Mouse (Mus musculus) lung, postnatal 10 days (tissue): ENCODE measurements around the gene Ms4a18.

ENCODE experiments used
- DNase-seq: peaks from one replicate; pipeline ENCODE4 v3.0.0; 2021

The Ms4a18 gene

DNA sequence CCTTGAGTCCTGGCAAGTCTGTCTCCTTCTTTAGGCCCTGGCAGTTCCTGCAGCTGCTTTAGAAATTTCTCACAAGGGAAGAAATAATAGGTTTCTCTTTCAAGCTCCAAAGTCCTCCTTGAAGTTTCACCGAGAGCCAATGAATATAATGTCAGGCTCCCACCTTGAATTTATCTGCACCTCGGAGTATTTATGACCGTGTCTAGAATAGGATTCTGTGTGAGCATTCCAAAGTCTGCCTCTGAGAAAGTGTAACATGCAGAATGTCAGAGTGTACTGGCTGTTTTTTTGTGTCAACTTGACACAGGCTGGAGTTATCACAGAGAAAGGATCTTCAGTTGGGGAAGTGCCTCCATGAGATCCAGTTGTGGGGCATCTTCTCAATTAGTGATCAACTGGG, at the start of gene Ms4a18:
Ms4a18 (minus strand) TSS at position 141 of the 400 bp plus-strand sequence.
- DNase-seq, result no peak

DNA sequence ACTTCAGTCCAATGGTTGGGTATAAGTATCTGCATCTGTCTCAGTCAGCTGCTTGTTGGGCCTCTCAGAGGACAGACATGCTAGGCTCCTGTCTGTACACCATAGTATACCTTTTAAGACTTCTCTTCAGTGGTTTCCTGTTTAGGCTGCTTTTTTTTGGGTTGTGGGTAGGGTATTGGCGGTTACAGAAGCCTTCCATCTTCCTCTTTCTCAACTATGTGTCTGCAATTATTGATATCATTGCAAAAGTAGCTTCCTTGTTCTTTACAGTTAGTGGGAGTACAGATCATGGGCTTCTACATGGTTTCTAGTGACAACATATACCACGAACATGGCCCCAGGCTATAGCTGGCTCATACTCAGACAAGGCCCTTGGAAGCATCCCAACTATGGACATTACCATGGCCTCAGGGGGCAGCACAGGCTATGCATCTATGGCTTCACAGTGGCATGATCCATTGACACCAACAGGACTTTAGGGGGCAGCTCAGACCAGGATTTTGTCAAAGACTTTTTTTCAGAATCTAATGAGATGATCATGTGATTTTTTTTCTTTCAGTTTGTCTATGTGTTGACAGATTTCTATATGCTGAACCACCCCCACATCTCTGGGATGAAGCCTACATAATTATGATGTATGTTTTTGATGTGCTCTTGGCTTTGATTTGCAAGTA, 47.5 kb upstream of the Ms4a18 start:
- no peak for DNase-seq

DNA sequence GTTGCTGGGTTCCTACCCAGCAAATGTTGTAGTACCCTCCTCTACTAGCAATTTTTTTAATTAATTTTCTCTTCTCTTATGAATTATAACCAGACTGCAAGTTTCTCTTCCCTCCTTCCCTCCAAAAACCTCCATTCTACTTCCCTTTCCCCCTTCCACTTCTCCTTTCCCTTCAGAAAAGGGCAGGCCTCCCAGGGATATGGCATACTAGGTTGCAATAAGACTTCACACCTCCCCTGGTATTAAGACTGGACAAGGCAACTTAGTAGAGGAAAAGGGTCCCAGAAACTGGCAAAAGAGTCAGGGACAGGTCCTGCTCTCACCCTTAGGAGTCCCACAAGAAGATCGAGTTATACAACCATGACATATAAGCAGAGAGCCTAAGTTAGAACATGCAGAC, 43.1 kb upstream of the Ms4a18 start:
- DNase-seq, result no peak

DNA sequence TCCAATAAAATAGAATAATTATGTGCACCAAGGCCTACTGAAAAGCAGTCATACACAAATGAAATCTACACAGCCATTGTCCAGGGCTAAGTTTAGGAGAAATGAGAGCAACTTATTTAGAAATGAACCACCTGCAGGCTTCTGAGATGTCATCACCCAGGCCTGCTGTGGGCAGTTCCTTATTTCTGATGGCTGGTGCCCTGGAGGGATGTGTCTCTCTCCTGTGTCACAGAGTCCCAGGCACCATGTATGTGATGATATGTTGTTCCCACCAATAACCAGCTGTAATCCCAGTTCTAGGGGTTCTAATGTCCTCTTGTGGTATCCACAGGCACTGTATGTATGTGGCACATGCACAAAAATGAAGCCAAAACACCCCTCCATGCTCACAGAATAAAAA, 42.1 kb upstream of the Ms4a18 start:
- DNase-seq, result no peak

DNA sequence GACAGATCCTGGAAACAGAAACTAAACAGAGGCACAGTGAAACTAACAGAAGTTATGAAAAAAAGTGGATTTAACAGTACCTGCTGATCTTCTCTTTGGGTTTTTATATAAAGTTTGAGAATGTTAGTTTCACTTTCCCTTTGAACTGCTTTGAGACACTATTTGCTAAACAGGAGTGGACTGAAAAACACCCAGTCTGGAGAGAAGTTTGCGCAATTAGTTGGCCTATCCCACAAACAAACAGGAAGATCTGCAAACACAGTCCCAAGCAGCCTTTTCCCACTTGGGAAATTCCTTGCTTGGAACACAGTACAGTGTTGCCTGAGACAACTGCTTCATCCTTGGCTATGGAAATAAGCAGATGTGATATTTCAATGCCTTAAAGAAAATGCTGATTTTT, 37.9 kb upstream of the Ms4a18 start:
- DNase-seq, result peak; percentile 25

DNA sequence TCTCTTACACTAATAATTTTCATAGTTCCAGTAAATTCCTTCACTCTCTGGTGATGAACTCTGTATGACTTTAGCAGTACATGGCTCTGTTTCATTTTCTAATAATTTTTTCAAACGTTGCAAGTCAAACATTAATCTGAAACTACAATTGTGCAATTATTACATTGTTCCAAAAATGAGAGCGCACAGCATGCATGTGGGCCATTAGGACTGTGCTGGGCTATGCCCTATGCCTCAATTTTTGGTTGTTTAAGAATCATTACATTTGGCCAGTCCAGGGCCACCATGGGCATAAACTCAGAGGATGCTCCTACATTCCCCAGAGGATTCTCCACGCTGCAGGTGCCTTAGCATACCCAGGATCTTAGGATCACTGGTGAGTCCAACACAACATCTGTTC, 35.4 kb upstream of the Ms4a18 start:
- DNase-seq, result no peak

DNA sequence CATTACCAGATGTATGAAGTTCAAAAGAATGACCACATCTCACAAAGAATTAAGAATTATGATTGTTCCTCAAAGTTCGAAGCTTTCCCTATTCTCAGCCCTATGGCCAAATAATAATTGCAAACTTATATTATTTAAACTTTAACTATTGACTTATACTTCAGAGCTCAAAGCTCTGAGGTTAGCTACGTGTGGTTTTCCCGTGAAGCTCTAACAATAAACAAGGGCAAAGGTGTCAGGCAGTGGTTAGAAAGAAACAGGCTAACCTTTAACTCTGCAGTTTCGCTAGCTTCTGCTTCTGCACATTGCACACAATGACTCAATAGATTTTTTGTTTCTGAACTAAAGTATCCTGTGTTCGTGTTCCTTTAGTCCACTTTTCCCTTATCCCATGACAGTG, 35.0 kb upstream of the Ms4a18 start:
- no peak for DNase-seq

DNA sequence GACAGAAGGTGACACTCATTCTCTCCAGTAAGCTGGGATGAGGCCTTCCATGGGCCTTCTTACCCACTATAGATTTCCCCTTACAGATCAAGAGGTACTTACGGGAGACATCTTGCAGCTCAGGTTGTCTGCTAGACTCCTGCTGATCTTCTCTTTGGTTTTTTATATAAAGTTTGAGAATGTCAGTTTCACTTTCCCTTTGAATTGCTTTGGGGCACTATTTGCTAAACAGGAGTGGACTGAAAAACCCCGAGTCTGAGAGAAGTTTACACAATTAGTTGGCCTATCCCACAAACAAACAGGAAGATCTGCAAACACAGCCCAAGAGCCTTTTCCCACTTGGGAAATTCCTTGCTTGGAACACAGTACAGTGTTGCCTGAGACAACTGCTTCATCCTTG, 32.5 kb upstream of the Ms4a18 start:
- no peak for DNase-seq

DNA sequence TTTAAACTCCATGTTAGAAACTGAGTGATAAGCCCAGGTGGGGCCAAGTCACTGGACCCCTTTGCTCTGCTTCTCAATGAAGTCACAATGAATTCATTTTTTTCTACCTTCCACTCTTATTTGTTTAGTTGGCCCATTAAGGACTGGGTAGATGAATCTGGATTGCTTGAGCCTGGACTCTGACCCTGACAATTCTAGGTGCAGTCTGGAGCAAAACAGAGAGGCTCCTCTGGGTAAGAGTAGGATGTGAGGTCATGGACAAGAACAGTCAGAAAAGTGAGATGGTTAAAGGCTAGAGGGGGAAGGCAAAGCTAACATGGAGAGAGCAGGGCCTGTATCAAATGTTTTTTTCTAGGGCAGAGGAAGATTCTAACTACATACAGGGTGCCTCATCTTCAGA, 31.6 kb upstream of the Ms4a18 start:
- no peak for DNase-seq

DNA sequence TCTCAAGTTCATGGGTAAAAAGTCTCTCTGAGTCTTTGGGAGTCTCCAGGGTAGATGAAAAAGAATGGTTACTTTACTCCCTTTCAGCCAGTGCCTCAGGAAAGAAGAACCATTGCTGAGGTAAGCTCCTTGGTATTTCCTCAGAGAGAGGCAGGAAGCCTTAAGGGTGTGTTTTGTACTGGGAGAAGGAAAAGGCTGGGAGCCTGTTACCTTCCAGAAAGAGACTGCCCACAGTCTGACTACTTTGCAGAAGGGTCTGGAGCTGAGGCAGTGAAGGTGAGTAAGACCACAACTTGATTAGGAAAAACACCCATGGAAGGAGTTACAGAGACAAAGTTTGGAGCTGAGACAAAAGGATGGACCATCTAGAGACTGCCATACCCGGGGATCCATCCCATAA, 30.7 kb upstream of the Ms4a18 start:
- no peak for DNase-seq

DNA sequence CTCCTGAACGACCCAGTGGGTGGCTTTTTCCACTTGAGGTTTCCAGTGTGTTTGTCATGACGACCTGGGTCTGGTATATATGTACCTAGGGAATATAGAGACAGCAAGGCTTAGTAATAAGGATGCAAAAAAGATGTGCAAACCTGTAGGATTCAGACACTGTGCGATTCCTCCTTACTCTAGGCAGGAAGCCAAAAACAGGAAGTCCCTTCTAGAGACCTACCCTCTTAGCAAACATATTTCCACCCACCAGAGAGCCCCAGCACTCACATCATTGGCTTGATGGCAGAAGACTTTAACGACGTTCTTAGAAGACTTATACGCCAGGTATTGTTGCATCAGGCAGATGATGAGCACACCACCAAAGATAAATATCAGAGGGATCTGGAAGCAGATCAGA, 30.2 kb upstream of the Ms4a18 start:
- no peak for DNase-seq

DNA sequence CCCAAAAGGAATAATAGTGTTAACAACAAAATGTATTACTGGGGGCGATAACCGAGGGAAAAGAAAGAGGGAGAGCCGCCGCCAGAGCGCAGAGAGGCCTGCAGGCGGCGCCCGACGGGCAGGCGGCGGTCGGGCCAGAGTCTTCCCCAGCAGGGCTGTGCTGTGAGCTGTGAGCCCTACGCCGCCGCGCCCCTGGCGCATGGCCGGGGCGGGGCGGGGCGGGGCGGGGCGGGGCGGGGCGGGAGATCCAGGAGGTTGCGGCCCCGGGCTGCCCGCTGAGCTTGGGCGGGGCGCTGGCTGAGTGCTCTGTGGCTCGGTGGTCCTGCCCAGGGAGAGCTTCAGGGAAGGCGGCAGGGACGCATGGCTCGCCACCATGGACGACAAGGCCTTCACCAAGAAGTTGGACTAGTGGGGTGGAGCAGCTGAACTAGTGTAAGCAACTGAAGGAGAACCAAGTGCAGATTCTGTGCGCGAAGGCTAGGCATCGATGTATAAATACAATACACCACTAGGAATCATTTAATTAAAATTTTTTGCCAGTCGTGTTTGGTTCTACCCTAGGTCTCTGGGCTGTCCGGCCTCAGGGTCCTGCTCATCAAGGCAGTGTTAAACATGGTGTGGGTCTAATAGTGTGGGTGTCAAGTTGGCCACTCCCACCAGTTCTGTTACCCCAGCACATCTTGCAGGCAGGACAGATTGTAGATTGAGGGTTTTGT, 27.3 kb upstream of the Ms4a18 start:
- DNase-seq, result peak; percentile 67

DNA sequence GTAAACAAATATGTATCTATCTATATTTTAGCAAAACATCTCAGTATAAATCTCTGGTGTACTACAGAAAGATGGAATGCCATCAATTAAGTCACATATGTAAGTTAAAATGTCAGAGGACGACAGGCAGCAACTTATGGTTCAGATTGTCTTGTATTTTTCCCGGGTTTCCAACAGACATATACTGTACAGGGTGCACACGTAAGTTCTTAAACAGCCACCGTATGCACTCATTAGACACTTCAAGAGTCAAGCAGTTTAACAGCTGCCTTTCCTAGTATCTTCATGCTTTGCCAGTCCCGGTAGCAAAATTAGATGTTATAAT, 26.8 kb upstream of the Ms4a18 start:
- DNase-seq, result no peak

DNA sequence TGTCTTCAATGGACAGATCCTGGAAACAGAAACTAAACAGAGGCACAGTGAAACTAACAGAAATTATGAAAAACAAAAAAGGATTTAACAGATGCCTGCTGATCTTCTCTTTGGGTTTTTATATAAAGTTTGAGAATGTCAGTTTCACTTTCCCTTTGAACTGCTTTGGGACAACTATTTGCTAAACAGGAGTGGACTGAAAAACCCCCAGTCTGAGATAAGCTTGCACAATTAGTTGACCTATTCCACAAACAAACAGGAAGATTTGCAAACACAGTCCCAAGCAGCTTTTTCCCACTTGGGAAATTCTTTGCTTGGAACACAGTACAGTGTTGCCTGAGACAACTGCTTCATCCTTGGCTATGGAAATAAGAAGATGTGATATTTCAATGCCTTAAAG, 19.7 kb upstream of the Ms4a18 start:
- DNase-seq, result no peak

DNA sequence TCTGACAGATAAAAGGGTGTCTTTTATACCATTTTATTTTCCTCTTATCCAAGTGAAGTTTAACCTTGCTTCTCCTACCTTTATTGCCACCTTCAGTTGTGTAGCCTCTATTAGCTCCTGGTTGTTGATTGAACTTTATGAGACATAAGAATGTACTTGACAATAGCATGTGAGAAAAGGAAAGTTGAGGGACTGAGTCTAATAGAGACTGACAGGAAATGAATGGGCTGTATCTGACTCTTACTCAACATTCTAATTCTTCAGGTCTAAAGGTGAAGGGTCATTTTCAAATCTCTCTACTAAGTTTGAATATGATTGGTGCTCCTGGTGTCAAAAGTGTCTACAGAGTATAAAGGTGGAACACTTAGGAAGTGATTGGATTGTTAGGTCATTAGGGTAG, 4.6 kb upstream of the Ms4a18 start:
- no peak for DNase-seq

DNA sequence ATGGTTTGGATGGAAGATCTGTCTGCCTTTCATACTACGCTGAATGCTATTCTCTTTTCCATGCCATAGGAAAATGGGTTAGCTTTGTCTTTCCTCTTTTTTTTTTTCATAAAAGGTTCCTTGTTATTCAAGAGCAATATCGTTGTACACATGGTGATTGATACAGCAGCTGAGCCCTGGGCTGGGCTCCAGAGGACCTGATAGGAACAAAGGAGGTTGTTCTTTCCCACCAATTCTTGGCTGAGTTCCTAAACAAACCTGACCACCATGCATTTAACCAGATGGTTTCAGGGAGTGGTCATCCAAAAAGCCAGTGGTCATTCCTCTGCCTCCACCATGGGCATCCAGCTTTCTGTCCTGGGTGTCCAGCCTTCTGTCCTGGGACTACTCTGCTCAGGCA, 580 bp downstream of the Ms4a18 start:
- no peak for DNase-seq

DNA sequence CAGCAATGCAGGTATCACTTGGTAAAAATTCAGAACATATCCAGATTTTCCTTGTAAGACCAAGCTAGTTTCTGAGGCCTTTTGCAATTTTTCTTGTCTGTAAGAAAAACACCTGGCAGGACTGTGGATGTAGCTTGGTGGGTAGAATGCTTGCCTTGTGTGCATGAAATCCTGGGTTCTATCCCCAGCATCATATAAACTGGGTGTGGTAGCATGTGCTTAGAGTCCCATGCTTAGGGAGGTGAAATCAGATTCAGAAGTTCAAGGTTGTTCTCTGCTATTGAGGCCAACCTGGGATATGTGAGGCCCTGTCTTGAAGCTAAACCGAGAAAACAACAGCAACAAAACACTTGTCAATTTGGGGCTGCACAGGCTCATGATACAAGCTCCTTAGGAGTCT, 1.8 kb downstream of the Ms4a18 start:
- DNase-seq, result no peak

DNA sequence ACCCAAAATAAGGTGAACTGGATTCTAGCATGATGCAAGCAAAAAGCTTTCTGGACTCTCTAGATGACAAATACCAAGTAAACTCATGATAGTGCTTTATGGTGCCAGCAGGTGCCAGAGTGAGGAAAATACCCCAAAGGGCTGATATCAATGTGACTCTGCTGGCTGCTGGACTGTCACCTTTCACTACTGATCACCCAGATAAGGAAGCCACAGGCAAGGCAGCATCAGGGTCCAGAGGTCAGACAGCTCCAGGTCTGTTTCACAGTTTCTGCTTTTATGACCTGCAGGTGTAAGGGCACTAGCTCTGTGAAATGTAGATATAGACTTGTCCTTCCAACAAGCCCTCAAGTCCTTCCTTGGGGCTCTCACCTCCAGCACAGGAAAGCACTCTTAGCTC, 2.4 kb downstream of the Ms4a18 start:
- DNase-seq, result no peak

DNA sequence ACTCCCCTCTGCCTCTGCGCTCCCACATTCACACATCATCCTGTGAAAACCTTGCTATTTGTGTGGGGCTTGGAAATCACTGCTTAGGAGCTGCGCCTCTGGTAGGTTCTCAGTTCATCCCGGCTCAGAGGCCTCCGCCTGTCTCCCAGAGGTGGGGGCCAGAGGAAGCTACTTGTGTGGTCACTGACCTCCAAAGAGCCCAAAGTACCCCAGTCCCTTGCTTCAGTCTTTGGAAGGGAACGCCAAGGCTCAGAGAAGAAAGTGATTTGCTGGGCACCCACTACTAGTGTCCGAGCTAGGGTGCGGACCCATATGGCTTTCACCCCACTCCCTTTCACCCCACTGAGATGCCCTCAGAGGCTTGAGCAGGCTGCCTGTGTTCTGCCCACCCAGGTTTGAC, 24.7 kb downstream of the Ms4a18 start, which contains the start of gene Ms4a15:
Ms4a15 (minus strand) TSS at position 101 of the 400 bp plus-strand sequence.
- no peak for DNase-seq

DNA sequence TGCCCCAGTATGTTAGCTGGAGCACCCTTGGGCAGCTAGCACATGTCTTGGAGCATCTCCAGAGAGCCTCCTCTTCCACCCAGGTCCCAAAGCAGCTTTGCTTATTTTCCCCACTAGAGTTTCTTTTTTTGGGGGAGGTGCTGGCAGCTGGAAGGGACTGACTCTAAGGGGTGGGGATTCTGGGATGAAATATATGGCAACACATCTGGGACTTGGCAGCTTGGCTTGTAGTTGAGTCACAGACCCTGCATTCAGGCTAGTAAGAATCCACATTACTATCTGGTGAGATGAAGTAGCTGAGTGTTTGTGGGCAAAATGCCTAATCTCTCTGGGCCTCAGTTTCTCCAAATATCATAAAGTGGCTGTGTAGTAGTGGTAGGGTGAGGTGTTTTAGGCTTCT, 25.9 kb downstream of the Ms4a18 start:
- no peak for DNase-seq

DNA sequence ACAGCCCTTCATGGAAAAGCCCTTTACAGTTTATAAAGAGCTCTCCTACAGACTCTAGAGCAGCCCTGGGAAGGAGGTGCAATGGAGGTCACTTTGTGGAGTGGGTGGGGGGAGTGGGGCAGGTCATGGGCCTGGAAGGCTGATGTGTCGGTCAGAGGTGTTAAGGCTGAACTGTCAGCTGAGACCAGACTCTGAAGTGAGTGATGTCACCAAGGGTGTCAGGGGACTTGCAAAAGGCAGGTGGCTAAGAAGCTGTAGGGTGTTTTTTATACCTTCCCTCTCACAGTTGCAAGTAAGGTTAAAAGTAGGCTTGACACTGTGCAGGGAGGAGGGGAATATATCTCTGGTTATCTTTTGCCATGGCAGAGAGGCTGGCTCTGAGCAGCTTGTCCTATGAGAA, 27.1 kb downstream of the Ms4a18 start:
- no peak for DNase-seq

DNA sequence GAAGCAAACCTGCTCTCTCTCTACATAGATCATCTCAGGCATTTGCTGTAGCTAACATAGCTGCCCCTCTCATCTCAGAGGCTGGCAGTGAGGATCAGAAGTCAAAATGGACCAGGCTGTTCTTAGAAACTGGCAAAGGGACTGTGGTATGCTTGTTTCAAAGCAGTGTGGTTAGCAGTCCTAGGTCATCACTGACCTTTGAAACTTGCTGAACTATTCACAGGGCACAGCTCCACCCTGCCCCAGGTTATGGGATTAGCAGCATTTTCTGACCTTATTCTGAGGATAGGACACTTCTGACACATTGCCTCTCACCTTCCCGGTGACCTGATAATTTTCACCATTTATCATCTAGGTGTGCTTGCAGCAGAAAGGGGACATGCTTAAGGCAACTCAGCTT, 29.3 kb downstream of the Ms4a18 start:
- no peak for DNase-seq

DNA sequence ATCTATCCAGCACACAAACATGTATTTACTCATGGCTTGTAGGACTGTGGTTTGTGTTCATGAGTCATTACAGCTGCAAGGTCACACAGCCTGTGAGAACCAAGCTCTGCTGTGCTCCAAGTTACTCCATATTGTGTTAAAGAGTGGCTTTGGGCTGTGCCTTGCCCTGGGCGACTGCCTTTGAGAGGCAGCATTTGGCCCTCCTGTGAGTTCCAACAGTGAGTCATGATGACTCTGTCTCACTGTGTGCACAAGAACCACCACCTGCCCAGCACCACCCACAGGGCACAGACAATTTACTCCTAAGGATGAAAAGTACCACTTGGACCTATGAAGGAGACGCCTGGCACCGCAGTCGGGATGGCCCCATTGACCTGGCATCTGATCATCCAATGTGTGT, 31.9 kb downstream of the Ms4a18 start:
- DNase-seq, result no peak

DNA sequence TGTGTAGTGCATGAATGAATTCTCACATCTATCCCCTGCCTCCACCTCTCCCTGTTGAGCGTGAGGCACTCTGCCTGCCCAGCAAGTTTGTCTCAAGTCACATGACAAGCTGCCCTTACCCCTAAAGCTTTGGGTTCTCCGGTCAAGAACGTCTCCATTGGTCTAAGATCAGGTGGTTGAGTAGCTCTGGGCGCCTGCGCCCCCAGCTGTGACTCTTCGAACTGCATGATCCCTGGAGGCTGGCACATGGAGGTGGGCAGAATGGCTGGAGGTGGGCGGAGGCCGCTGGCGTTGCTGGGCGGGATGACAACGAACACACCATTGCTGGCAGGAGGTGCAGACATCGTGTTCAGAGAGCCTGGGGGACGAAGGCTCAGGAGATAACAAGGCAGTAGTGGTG, 33.3 kb downstream of the Ms4a18 start:
- peak; percentile 25 for DNase-seq

DNA sequence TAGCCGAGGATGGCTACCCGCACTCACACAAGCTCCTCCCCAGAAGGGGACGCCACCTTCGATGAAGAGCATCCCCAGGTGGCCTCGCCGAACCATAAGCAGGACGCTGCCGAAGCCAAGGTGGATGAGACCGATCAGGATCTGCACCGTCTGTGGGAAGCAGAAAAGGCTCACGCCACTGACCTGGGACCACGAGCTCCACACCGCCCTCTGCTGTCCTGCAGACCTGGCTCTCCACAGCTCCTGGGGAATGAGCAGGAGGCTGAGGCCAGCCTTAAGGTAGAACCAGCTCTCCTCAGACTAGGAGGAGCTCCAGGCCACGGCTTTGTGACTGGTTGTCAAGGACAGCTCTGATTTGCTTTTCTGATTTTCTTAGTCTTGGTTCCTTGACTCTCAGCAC, 34.7 kb downstream of the Ms4a18 start:
- peak; percentile 57 for DNase-seq
